Mouse (Mus musculus) heart, adult 2 months (tissue): ENCODE data around the gene Cdyl2. TPM values are rescaled to one million over a fixed set of nuclear protein-coding genes. Genes with fewer than 3 reads are reported as not detected.

Experiments
- DNase-seq, 2 experiments: peaks; one replicate each; pipeline ENCODE4 v3.0.0; 2021
- H3K27ac ChIP-seq: fragments of 200-600 bp; 2 replicates; pipeline ENCODE4 v1.8.1; 2022
- H3K27me3 ChIP-seq: fragments of 200-500 bp; 2 replicates; pipeline ENCODE4 v1.6.1; 2012; ENCODE audit warnings: mild to moderate bottlenecking, low read length, inconsistent platforms, mixed read lengths; ENCODE audit not compliant: control insufficient read depth, insufficient read depth
- H3K36me3 ChIP-seq: fragments of 200-500 bp; 2 replicates; pipeline ENCODE4 v1.6.1; 2012; ENCODE audit warnings: low read length, inconsistent platforms; ENCODE audit not compliant: control insufficient read depth, insufficient read depth
- H3K4me1 ChIP-seq: fragments of 200-500 bp; 2 replicates; pipeline ENCODE4 v1.6.1; 2011; ENCODE audit warnings: low read length; ENCODE audit not compliant: control insufficient read depth, insufficient read depth
- H3K4me3 ChIP-seq: fragments of 200-600 bp; 2 replicates; pipeline ENCODE4 v1.8.1; 2022
- H3K79me2 ChIP-seq: fragments of 200-500 bp; replicated peaks from 2 replicates; pipeline ENCODE4 v1.6.1; 2012; ENCODE audit warnings: mild to moderate bottlenecking, inconsistent platforms, low read length, moderate library complexity, mixed read lengths; ENCODE audit not compliant: control insufficient read depth, insufficient read depth
- H3K9ac ChIP-seq: fragments of 200-500 bp; 2 replicates; pipeline ENCODE4 v1.6.1; 2012; ENCODE audit warnings: low read depth, mild to moderate bottlenecking, control low read depth, inconsistent platforms, low read length, mixed read lengths
- CTCF ChIP-seq: fragments of 200-600 bp; IDR thresholded peaks from 2 replicates; pipeline ENCODE4 v1.8.1; 2022; ENCODE audit warnings: antibody characterized with exemption, mild to moderate bottlenecking, moderate library complexity
- EP300 ChIP-seq: fragments of 200-500 bp; IDR thresholded peaks from 2 replicates; pipeline ENCODE4 v1.6.1; 2011; ENCODE audit warnings: low read depth, low read length, control low read depth; ENCODE audit not compliant: insufficient read depth
- POLR2A ChIP-seq: fragments of 200-500 bp; IDR thresholded peaks from 2 replicates; pipeline ENCODE4 v1.6.1; 2011; ENCODE audit warnings: mild to moderate bottlenecking, low read depth, low read length, control low read depth; ENCODE audit not compliant: insufficient read depth
- WGBS: fragments of 180-500 bp; shearing (Covaris S2); methylation state at CpG from one replicate; pipeline ENCODE4 v1.1.7; 2018; 5-methylcytosine and 5-hydroxymethylcytosine counted together
- intact Hi-C: fragments of 180-260 bp; cut with DNase I; formaldehyde crosslinking; loops from one replicate; pipeline ENCODE4 v1.15.1; 2025
- long read RNA-seq: library from polyadenylated mRNA; stranded (forward); transcript quantifications from one replicate; pipeline ENCODE4 v2.0.0, GENCODE M21; 2021
- polyA plus RNA-seq: library from polyadenylated mRNA; depleted of rRNA; stranded (reverse); fragments of >200 nt; gene quantifications from 2 replicates; pipeline ENCODE4 v1.2.3, GENCODE M21; 2012; rRNA removed
- total RNA-seq, 2 experiments: library from RNA; stranded (reverse); gene quantifications; 2 replicates each; pipeline ENCODE4 v1.2.3; 2021

Cdyl2 gene
- total RNA-seq = 1 to 10 TPM; 3.3 to 3.9 TPM
- 1.5 and 2.1 TPM in 2 replicates for polyA plus RNA-seq
- long read RNA-seq, partial matches to known transcripts = 1 of 4 reads
- long read RNA-seq, other reads (novel, unspliced or antisense) = 0 of 4 reads

- Histone ChIP-seq H3K79me2 (no peaks in the 10 kb centered on the region), H3K9ac (peak within 1 kb of the TSS; percentile 86), H3K27me3 (no peaks in the 10 kb centered on the region), H3K36me3 (no peaks in the 10 kb centered on the region), H3K4me1 (no peaks in the 10 kb centered on the region), H3K27ac (peak within 1 kb of the TSS; percentile 80), H3K4me3 (peak within 1 kb of the TSS; percentile 85)
- WGBS = under 1% methylated on average over 84 of the region's 129 CpGs
- intact Hi-C loops = no loop called here
- peak; percentile 89 to 90 for DNase-seq
- no peak for TF ChIP-seq EP300
- TF ChIP-seq CTCF = peak; percentile 20; the same call in 1 of the 2 replicates
Measured at GRCm38 (mm10) chr8:116732684-116733647, at the start of gene Cdyl2. TSS of gene Cdyl2 (minus strand) at chr8:116732991.

GRCm38 (mm10) chr8:116780594-116780993 lies 47.8 kb upstream of the Cdyl2 start:
- TF ChIP-seq EP300 = no peak
- no peak for TF ChIP-seq POLR2A
- no peak for TF ChIP-seq CTCF
- no peaks in the 10 kb centered on the region for H3K36me3 ChIP-seq
- 49% methylated on average over 8 of the region's 8 CpGs for WGBS
- H3K4me3 ChIP-seq = no peak overlapping the region
- H3K79me2 ChIP-seq = no peaks in the 10 kb centered on the region
- no peak overlapping the region for H3K9ac ChIP-seq
- no peak overlapping the region for H3K27ac ChIP-seq
- no peak for DNase-seq
- no peaks in the 10 kb centered on the region for H3K4me1 ChIP-seq
- H3K27me3 ChIP-seq = no peaks in the 10 kb centered on the region; the same call in 1 of the 2 replicates
- intact Hi-C loops = no loop called here

GRCm38 (mm10) chr8:116774220-116774619 lies 41.4 kb upstream of the Cdyl2 start:
- Histone ChIP-seq H3K27me3 (no peaks in the 10 kb centered on the region; the same call in 1 of the 2 replicates), H3K79me2 (no peaks in the 10 kb centered on the region), H3K36me3 (no peaks in the 10 kb centered on the region), H3K9ac (no peak overlapping the region), H3K4me3 (no peak overlapping the region), H3K27ac (no peak overlapping the region), H3K4me1 (no peaks in the 10 kb centered on the region)
- TF ChIP-seq EP300 = no peak
- no peak for TF ChIP-seq CTCF
- TF ChIP-seq POLR2A = no peak
- intact Hi-C loops = no loop called here
- no peak for DNase-seq
- 84% methylated on average over 5 of the region's 5 CpGs for WGBS

GRCm38 (mm10) chr8:116772727-116773126 lies 39.9 kb upstream of the Cdyl2 start:
- Histone ChIP-seq H3K27me3 (no peaks in the 10 kb centered on the region; the same call in 1 of the 2 replicates), H3K4me3 (no peak overlapping the region), H3K4me1 (no peaks in the 10 kb centered on the region), H3K9ac (no peak overlapping the region), H3K36me3 (no peaks in the 10 kb centered on the region), H3K27ac (no peak overlapping the region), H3K79me2 (no peaks in the 10 kb centered on the region)
- intact Hi-C loops = no loop called here
- no peak for TF ChIP-seq EP300
- no peak for TF ChIP-seq POLR2A
- TF ChIP-seq CTCF = no peak
- WGBS = 70% methylated on average over 9 of the region's 9 CpGs
- DNase-seq = no peak

- WGBS = 51% methylated on average over 7 of the region's 7 CpGs
- TF ChIP-seq CTCF (peak; percentile 36), POLR2A (no peak)
- intact Hi-C loops = no loop called here
Measured at GRCm38 (mm10) chr8:116771797-116772343, 39.1 kb upstream of the Cdyl2 start.

GRCm38 (mm10) chr8:116770756-116771155 lies 38.0 kb upstream of the Cdyl2 start:
- Histone ChIP-seq H3K4me1 (no peaks in the 10 kb centered on the region), H3K27me3 (no peaks in the 10 kb centered on the region), H3K27ac (no peak overlapping the region), H3K36me3 (no peaks in the 10 kb centered on the region), H3K79me2 (no peaks in the 10 kb centered on the region), H3K9ac (no peak overlapping the region), H3K4me3 (no peak overlapping the region)
- DNase-seq = no peak
- intact Hi-C loops = no loop called here
- TF ChIP-seq EP300 = no peak
- no peak for TF ChIP-seq POLR2A
- no peak for TF ChIP-seq CTCF
- WGBS = 55% methylated on average over 12 of the region's 12 CpGs

More at GRCm38 (mm10) chr8:116771797-116772343, 39.1 kb upstream of the Cdyl2 start:
- Histone ChIP-seq H3K36me3 (no peaks in the 10 kb centered on the region), H3K9ac (no peak overlapping the region), H3K27ac (no peak overlapping the region), H3K79me2 (no peaks in the 10 kb centered on the region), H3K27me3 (no peaks in the 10 kb centered on the region), H3K4me3 (no peak overlapping the region), H3K4me1 (no peaks in the 10 kb centered on the region)
- no peak for DNase-seq
